Mouse (Mus musculus) G1E (cell line): ENCODE measurements around the gene Entpd2. TPM values are rescaled to one million over a fixed set of nuclear protein-coding genes. Genes with fewer than 3 reads are reported as not detected.
"Not testable (repeated sequence)": the region's sequence is repeated elsewhere in the genome, so short reads cannot be mapped to it uniquely, and the experiment has no call there.

Source experiments
- ATAC-seq: 2 replicates; pipeline ENCODE4 v1.8.0; 2016; ENCODE audit warnings: mild to moderate bottlenecking; ENCODE audit not compliant: insufficient number of reproducible peaks, poor library complexity, low FRiP score, severe bottlenecking; ENCODE audit errors: extremely low read depth
- DNase-seq: peaks from one replicate; pipeline ENCODE4 v3.0.0; 2012; ENCODE audit warnings: low spot score
- H3K27me3 ChIP-seq: 2 replicates; pipeline ENCODE4 v1.6.1; 2012; ENCODE audit warnings: mild to moderate bottlenecking, low read length, inconsistent platforms; ENCODE audit not compliant: insufficient read depth
- H3K36me3 ChIP-seq: replicated peaks from 2 replicates; pipeline ENCODE3; 2012; ENCODE audit warnings: mild to moderate bottlenecking, inconsistent platforms
- H3K4me1 ChIP-seq: 2 replicates; pipeline ENCODE4 v1.6.1; 2012; ENCODE audit warnings: low read depth, low read length, inconsistent platforms, mixed read lengths; ENCODE audit not compliant: insufficient read depth
- H3K4me3 ChIP-seq: 2 replicates; pipeline ENCODE4 v1.5.1; 2012; ENCODE audit warnings: low read depth, mild to moderate bottlenecking, inconsistent platforms, low read length, moderate library complexity, mixed read lengths
- H3K9me3 ChIP-seq: replicated peaks from 2 replicates; pipeline ENCODE4 v1.6.1; 2012; ENCODE audit warnings: inconsistent platforms
- CTCF ChIP-seq: IDR thresholded peaks from 2 replicates; pipeline ENCODE4 v1.5.1; 2012; ENCODE audit warnings: low read depth, low read length, inconsistent platforms, mixed read lengths
- GATA1 ChIP-seq: IDR thresholded peaks from 2 replicates; pipeline ENCODE4 v1.6.1; 2012; ENCODE audit warnings: borderline replicate concordance, low read length, inconsistent platforms, mixed read lengths
- GATA2 ChIP-seq: IDR thresholded peaks from 2 replicates; pipeline ENCODE4 v1.6.1; 2012; ENCODE audit warnings: low read depth, low read length, inconsistent platforms, borderline replicate concordance
- POLR2AphosphoS5 ChIP-seq: IDR thresholded peaks from 2 replicates; pipeline ENCODE4 v1.6.1; 2012; ENCODE audit warnings: low read depth, low read length, inconsistent platforms; ENCODE audit not compliant: insufficient replicate concordance
- TAL1 ChIP-seq: conservative IDR thresholded peaks from 2 replicates; pipeline ENCODE4 v1.6.1; 2012; ENCODE audit warnings: low read depth, low read length, inconsistent platforms, mixed read lengths
- polyA plus RNA-seq: library from polyadenylated mRNA; stranded (reverse); fragments of >175 nt; gene quantifications from 2 replicates; pipeline ENCODE4 v1.2.3, GENCODE M21; 2012
- total RNA-seq, 2 experiments: library from RNA; stranded (forward) in 1 of 2; stranded (reverse) in 1 of 2; fragments of 200-1000 nt in 1 of 2; fragments of >200 nt in 1 of 2; fragmentation: Nextera tagmentation in 1 of 2; gene quantifications; 2 replicates each; pipeline ENCODE4 v1.2.3; 2014 to 2017

Gene Entpd2
- total and polyA plus RNA-seq, 3 experiments = 0.03 TPM; not detected in 2

DNA sequence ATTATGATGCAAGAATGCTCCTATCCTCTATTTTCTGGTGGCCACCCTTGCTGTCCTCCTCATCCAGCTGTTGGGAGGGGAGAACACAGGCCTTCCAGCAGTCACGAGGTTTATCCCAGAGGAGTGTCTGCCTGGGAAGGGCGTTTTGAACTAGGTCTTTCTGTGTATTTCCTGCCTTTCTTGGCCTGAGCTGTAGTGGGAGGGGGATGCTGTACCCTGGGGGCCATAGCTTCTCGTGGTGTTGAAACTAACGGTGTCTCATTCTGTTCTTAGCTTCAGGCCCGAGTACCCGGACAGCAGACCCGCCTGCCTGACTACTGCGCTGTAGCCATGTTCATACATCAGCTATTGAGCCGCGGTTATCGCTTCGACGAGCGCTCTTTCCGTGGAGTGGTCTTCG, 4.6 kb downstream of the Entpd2 start:
- H3K4me3 ChIP-seq = no peak overlapping the region
- no peaks in the 10 kb centered on the region for H3K36me3 ChIP-seq
- H3K4me1 ChIP-seq = peaks cover 6% of the 10 kb centered on the region
- TF ChIP-seq TAL1 = no peak
- TF ChIP-seq POLR2AphosphoS5 = no peak
- TF ChIP-seq GATA1 = no peak
- TF ChIP-seq CTCF = no peak
- no peak for TF ChIP-seq GATA2
- no peaks in the 10 kb centered on the region for H3K9me3 ChIP-seq
- H3K27me3 ChIP-seq = peaks cover 74% of the 10 kb centered on the region
- ATAC-seq (no peak), DNase-seq (no peak)

- no peaks in the 10 kb centered on the region for H3K9me3 ChIP-seq
- H3K4me3 ChIP-seq = no peak overlapping the region
- H3K4me1 ChIP-seq = peaks cover 6% of the 10 kb centered on the region
- no peak for ATAC-seq
- TF ChIP-seq TAL1 = no peak
- no peak for TF ChIP-seq GATA2
- no peak for TF ChIP-seq GATA1
- TF ChIP-seq CTCF = no peak
- no peak for TF ChIP-seq POLR2AphosphoS5
- no peak for DNase-seq
- H3K27me3 ChIP-seq = peaks cover 74% of the 10 kb centered on the region
- H3K36me3 ChIP-seq = no peaks in the 10 kb centered on the region
Observed at GRCm38 (mm10) chr2:25400764-25401163, 5.1 kb downstream of the Entpd2 start.

- H3K4me3 ChIP-seq = no peak overlapping the region
- peaks cover 74% of the 10 kb centered on the region for H3K27me3 ChIP-seq
- ATAC-seq = no peak
Observed at GRCm38 (mm10) chr2:25402377-25402971, 6.8 kb downstream of the Entpd2 start.

DNA sequence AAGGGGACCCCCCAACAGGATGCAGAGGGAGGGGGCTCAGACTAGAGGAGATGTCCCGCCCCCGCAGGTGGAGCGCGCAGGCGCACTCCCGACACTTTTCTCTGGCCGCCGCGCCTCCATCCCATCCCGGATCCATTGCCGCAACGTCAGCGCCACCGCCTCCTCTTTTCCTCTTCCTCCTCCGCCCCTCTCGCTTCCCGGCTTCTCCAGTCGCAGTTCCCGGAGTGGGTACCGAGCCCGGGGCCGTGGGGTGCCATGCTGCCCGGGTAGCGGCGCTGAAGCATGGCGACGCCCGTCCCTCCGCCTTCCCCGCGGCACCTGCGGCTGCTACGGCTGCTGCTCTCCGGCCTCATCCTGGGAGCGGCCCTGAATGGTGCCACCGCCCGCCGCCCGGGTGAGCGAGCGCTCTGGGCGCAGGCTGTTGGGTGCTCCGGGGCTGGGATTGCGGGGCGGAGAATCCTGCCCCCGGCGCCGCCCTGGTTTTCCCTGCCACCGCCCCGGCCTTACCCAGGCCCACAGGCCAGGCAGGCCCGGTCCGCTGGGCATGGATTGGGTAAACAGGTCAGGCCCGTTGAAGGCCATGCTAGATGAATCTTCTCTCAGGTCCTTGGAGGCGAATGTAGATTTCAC, 7.4 kb downstream of the Entpd2 start:
- TF ChIP-seq POLR2AphosphoS5 (no peak), GATA1 (no peak), TAL1 (no peak), CTCF (no peak)
- Histone ChIP-seq H3K27me3 (peaks cover 73% of the 10 kb centered on the region), H3K4me3 (no peak overlapping the region), H3K9me3 (no peaks in the 10 kb centered on the region), H3K36me3 (no peaks in the 10 kb centered on the region), H3K4me1 (peaks cover 6% of the 10 kb centered on the region)
- ATAC-seq = no peak
- no peak for DNase-seq

More at GRCm38 (mm10) chr2:25402377-25402971, 6.8 kb downstream of the Entpd2 start:
- no peaks in the 10 kb centered on the region for H3K36me3 ChIP-seq
- peak; percentile 61 for DNase-seq
- H3K4me1 ChIP-seq = peaks cover 6% of the 10 kb centered on the region
- no peak for TF ChIP-seq GATA1
- TF ChIP-seq GATA2 = no peak
- no peak for TF ChIP-seq POLR2AphosphoS5
- TF ChIP-seq CTCF = peak; percentile 77
- TF ChIP-seq TAL1 = no peak
- no peaks in the 10 kb centered on the region for H3K9me3 ChIP-seq

GRCm38 (mm10) chr2:25403994-25404393, 8.3 kb downstream of the Entpd2 start:
- Histone ChIP-seq H3K36me3 (no peaks in the 10 kb centered on the region), H3K9me3 (no peaks in the 10 kb centered on the region), H3K27me3 (peaks cover 71% of the 10 kb centered on the region), H3K4me1 (peaks cover 6% of the 10 kb centered on the region), H3K4me3 (no peak overlapping the region)
- TF ChIP-seq GATA2 = no peak
- no peak for TF ChIP-seq TAL1
- TF ChIP-seq CTCF = no peak
- no peak for TF ChIP-seq POLR2AphosphoS5
- ATAC-seq (no peak), DNase-seq (no peak)

- H3K27me3 ChIP-seq = peaks cover 51% of the 10 kb centered on the region
- no peak for TF ChIP-seq TAL1
- TF ChIP-seq GATA1 = no peak
- no peak for TF ChIP-seq POLR2AphosphoS5
- TF ChIP-seq GATA2 = no peak
- no peak for TF ChIP-seq CTCF
- ATAC-seq (no peak), DNase-seq (no peak)
- no peaks in the 10 kb centered on the region; the same call in 1 of the 2 replicates for H3K4me1 ChIP-seq
- no peak overlapping the region for H3K4me3 ChIP-seq
- no peaks in the 10 kb centered on the region for H3K36me3 ChIP-seq
- no peaks in the 10 kb centered on the region for H3K9me3 ChIP-seq
Observed at GRCm38 (mm10) chr2:25408908-25409307, 13.2 kb downstream of the Entpd2 start.

GRCm38 (mm10) chr2:25413436-25413835, 17.8 kb downstream of the Entpd2 start:
- not testable (repeated sequence) for DNase-seq, H3K4me3 ChIP-seq, ATAC-seq, H3K36me3 ChIP-seq, H3K4me1 ChIP-seq, H3K9me3 ChIP-seq
- H3K27me3 ChIP-seq = peaks cover 24% of the 10 kb centered on the region
